Mouse (Mus musculus) left cerebral cortex, adult 11 months (tissue): ENCODE measurements around the gene Cfdp1.

Experiments used
- DNase-seq: peaks from one replicate; pipeline ENCODE4 v3.0.0; 2022; ENCODE audit warnings: low spot score

Cfdp1 gene

DNA sequence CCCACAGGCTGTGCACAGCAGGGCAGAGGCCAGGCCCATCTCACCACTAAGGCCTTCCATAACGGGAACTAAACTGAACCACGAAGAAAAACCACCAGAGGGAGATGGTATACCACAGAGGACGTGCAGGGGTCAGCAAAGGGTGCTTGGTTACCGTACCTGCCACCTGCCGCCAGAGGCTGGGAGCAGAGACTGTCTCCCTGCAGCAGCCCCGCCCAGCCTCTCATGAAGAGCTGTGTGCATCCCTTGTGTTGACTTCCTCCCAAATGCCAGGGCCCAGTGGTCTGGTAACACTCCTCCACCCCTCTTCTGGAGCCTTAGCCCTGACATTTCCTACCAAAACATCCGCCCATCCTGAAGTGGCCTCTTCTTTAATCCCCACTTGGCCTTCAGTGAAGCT, 114.5 kb downstream of the Cfdp1 start:
- DNase-seq: no peak

DNA sequence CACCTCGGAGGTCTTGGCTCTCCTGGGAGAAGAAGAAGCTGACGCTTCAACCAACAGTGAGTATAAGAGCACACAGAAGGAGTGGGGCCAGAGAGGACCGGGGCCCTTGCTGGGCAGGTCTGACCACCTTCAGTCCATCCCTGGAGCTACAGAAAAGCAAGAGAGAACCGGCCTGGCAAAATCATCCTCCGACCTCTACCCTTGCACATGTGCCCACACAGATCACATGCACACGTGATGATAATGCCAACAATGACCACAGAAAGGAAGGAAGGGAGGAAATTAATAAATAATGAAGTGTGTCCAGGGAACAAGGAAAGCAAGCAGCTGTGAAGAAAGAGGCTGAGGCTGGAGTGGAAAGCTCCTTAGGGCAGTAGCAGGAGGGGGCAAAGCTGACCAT, 115.2 kb downstream of the Cfdp1 start:
- DNase-seq: no peak

DNA sequence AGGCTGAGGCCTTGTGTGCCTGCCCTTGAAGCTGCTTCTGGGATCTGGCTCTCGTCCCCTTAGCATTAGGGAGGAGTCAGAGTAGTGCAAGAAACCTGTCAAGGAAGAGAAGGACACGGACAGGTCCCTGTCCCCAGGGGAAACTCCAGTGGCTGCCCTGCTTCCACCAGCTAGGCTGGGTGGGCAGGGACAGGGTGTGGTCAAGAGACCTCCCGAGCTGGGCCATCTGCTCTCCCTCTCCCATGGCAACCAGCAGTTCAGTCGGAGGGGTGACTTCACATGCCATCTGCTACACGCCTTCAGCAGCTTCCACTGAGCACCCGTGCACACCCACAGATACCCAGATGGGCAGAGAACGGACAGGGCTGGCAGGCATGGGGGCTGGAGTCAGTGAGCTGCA, 117.8 kb downstream of the Cfdp1 start:
- DNase-seq: no peak

DNA sequence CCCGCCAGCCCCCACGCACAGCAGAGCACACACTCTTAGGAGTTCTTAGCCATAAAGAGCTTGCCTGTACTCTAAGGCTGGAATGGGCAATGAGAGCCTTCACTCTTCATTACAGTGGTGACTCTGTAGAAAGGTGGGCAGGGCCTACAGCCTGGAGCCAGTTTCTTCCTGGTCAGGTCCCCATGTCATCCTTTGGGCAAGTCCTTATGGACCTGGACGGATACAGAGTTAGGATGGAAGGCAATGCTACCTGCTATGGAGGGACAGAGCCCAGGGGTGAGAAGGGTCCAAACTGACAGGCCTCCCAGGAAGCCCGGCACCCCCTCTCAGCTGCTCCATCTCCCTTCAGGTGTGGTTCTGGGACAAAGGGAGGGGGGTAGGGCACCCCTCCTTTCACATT, 118.3 kb downstream of the Cfdp1 start:
- no peak for DNase-seq

DNA sequence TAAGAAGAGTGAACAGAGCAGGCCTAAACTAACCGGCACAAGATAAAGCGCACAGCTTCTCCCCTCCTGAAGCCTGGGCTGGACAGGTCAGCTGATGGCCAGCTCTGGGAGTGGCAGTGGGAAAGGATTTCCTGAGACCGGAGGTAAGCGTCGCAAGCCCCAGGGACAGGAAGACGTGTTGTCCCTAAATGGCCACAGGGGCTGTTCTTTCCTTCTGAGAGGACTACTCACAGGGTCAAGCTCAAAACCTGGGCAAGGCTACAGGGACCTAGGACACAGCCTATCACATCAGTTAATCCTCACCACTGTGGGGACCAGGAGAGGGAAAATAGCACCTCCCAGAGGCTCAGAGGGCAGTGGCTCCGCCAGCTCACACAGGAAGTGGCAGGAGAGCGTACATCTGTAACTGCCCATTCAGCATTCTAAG, 118.7 kb downstream of the Cfdp1 start:
- DNase-seq: no peak

DNA sequence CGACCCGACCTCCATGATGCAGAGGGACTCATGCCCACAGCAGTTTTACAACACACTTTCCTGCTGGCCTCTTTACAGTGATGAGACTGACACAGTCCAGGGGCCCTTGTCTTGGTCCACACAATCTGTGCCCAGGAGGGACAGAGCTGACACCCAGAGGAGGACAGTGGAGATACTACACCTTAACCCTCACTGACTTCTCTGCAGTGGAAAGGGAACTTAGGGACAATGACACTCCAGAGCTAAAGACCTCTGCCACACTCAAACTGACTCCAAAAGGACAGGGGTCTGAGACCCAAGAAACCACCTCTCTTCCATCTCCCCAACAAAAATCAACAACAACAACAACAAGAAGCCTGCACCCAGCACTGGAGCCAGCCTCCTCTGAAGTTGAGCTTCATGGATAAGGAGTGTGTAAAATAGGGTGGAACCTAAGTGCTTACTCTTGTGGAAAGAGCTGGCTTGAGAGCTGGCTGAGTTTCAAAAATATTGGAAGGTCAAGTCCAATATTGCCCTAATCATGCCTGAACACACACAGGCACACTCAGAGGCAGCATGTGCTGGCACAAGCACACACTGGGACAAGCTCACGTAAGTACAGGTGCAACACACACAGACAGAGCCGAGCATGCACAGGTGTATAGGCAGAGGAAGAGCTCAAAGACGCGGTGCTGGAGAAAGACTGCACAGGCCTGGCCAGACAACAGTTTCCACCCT, 119.7 kb downstream of the Cfdp1 start:
- DNase-seq: no peak

DNA sequence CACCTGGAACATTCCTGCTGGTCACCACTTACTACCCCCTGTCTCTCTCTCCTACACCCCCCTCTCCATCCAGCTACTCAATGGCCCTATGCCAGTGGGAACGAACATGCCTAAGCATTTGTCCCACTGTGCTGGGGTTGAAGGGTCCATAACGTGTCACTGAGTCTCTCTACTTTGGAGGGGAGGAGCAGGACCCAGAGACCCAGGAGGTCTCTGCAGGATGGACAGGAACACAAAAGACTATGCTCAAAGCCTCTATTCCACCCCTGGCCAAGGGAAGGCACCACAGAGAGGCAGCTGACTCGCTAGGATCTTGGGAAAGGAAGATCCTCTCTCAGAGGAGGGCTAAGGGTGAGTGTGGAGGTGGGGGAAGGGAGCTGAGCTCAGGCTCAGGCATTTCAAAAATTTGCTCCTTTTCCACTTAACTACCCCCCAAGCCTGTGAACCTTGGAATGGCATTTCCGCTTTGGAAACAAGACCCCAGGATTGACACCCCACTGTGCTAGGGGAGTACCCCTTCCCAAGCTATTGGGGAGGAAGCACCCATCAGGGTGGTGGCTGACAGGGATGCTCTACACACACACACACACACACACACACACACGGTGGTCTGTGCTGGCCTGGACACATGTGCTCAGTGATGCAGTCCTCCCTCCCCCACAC, 120.4 kb downstream of the Cfdp1 start:
- DNase-seq: no peak

DNA sequence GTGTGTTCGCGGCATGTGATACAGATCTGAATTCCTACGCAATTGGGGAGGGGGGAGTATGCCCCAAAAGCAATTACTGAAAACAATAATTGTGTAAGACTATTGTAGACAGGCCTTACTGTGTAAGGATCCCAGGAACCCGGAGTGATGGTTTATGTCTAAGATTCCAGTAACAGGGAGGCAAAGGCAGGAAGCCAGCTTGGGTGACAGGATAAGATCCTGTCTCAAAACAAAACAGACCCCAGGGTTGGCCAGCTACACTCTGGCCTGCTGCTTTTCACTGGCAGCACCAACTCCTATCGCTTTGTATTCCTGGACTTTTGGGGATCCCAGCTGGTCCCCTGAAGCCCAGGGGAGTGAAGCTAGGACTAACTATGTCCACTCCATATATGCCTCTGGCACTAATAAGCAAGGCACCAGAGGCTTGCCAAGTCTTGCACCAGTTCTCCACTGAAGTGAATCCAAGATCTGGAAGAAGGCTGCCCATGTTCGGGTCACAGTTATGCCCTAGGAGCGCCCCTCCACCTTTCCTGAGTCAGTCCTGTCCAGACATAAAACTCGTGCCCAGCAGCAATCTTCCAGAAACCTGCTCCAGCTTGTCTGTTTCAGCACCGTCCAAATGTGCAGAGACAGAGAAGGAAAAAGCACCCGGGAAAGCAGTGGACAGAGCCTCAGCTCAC, 121.5 kb downstream of the Cfdp1 start:
- DNase-seq: no peak

DNA sequence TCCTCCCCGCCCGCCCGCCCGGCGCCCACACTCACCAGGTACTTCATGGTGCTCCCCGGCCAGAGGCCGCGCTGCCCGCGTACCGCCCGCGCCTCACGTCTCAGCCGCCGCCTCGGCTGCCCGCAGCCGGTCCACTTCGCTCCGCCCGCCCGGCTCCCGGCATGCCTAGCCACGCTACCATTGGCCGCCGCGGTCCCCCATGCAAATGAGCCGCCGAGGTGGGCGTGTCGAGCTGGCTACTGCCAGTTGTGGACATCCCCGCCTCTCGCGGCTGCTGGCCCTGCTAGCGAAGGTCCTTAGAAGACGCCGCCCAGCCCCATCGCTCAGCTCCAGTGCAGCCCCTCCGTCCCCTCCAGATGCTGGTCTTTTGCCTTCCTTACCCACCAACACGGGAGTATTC, 122.1 kb downstream of the Cfdp1 start:
- peak; percentile 88 for DNase-seq

DNA sequence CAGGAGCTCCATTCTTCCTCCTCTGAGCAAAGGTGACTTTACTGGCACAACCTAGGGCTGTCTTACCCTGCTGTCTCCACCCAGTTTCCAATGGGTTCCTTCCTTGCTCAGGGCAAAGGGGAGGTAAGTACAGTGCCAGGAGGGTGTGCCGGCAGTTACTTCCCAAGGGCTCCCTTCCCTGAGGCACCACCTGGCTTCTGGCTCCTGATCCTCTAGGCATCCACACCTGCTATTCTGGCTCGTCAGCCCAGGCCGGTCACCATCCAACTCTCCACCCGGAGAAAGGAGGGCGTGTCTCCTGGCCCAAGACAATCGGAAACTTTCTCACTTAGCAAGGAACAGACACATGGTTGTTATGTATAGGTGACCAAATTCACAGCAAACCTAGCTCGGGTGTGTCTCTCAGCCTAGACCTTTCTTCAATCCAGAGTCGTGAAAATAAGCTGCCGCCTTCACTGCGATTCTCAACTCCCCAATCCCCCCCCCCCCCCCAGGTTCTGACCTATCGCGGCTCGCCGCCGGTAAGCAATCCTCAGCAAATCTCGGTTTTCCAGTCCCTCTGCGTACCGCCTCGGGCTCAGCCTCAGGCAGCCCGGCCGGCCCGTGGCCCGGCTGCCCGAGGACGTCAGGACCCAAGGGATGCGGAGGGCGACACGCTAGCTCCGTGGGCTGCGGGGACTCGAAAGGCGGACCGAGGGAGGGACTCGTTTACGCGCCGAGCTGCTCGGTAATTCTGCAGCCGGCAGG, 122.7 kb downstream of the Cfdp1 start:
- no peak for DNase-seq

DNA sequence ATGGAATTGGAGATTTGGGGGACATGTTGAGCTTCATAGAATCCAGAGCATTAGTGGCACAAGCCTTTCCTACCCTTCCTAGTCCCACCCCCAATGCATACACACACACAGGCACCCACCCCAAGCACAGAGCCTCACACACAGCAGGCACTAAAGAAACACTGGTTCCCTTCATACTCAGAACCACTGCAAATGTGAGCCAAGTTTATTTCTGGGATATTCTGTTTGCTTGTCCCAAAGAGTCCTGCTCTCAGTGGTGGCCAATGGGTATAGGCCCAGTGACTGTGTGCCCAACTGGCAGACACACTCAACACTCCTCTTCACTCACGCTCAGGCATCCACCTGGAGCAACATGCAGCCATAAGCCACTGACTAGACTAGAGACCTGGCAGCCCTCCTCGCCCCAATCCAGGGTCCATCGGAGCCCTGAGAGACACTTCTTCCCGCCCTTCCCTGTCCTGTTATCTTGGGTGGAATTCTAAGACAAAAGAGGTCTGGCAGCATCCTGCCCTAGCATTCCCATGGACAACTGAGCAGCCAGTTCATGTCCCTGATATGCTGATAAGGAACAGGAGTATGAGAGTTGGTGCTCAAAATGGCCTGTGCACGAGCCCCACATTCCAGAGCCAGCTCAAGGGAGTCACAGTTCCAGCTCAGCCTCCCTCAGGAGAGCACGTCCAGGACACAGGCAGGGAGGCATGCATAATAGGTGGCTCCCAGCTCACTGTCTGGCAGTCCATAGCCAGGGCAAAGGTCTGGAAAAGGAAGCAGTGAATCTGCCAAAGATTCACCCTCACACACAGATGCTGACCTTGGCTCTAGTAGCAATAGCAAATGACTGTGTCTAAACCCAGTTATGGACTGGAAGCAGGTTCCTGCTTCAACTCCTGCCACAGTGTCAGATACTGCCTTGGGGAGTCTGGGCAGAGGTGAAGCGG, 124.6 kb downstream of the Cfdp1 start:
- no peak for DNase-seq

DNA sequence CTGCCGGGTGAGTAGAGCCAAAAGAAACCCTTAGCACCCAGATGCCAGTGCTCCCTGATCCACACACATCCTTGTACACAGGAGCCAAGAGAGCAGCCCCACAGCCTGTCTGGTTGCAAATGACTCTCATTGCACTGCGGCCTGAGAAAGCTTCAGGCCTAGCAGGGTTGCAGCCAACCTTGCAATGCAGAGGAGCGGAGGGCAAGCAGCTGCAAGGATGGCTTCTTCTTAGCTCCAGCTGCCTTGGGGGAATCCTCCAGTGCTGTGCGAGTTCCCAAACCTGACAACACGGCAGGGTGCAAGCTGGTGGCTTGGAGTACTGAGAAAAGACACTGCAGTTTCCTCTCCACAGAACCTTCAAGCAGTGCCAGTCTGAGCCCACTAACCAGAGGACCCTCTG, 125.6 kb downstream of the Cfdp1 start:
- DNase-seq: no peak

DNA sequence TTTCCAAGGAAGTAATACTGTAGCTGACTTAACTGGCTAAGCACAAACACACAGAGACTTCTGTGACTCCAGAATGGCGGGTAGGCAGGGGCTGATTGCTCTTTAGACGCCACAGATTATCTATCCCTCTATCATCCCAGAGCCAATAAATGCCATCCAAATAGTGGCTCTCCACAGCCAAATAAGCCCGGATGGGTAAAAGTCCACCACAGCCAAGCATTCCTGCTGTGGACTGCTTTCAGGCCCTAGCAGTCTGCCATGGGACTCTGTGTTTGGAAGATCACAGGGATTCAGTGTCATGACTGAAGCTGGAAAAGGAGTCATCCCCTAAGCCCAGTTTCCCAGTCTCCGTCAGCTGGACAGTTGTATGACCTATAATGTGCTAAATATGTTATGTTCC, 126.5 kb downstream of the Cfdp1 start:
- no peak for DNase-seq

DNA sequence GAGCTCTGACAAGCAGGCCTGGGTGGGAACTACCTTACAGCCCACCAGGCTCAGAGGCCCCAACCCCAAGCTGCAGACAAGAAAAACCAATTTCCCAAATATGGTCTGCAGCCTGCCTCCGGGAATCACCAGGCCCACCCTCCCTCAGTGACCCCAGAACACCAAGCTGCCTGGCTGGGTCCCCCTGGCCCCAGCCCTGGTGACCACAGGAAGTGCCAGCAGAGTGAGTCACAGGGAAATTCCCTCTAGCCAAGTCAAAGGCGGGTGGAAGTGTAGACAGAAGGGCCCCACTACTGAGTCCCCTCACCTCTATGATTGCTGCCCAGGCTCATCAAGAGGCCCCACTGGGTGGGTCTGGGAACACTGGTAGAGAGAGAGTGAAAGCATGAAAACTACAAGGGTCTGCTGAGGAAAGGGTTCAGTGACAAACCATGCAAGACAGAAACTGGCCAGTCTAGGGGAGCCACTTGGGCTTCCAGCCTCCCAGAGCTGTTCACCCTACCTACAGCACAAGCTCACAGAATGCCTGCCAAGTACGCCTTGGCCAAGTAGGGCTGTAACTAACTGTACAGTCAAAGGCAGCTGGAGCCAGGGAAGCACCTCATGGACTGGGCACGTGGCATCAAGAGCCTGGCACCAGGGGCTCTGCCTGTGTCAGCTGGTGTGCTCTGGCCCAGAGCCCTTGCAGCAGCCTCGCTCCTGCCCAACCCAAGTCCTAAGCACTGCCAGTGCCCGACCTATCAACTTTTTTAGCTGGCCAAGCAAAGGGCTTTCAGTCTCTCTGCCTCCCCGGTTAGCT, 127.8 kb downstream of the Cfdp1 start:
- peak; percentile 81 for DNase-seq

DNA sequence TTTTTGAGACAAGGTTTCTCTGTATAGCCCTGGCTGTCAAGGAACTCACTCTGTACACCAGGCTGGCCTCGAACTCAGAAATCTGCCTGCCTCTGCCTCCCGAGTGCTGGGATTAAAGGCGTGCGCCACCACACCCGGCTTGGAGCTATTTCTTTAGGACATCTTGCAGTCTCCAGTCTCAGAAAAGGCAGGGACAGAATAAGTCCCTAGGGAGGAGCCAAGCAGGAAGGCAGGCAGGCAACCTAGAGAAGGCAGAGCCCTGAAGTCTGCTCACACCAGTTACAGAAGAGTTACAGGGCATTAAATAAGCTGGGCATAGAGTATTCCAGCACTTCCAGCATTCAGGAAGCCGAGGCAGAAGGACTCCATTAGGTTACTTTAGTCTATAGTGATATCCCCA, 128.8 kb downstream of the Cfdp1 start:
- DNase-seq: no peak

DNA sequence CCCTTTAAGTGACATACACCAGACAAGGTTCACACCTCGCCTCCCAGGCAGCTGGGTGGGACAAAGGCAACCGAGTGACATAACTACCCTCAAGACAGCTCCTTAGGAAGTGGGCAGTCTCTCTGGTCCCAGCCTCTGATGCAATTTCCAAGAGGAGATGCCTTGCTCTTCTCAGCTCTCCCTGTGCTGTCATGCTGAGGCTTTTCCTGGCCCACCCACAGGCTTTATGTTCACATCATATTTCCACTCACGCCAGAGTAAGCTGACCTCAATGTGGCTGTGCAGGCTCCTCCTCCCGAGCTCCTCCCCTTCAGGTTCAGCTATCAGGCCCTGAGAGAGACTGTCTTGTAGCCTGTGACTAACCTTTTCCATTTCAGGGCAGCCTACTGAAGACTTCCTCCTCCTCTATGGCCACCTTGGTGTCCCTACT, 134.0 kb downstream of the Cfdp1 start:
- DNase-seq: no peak

DNA sequence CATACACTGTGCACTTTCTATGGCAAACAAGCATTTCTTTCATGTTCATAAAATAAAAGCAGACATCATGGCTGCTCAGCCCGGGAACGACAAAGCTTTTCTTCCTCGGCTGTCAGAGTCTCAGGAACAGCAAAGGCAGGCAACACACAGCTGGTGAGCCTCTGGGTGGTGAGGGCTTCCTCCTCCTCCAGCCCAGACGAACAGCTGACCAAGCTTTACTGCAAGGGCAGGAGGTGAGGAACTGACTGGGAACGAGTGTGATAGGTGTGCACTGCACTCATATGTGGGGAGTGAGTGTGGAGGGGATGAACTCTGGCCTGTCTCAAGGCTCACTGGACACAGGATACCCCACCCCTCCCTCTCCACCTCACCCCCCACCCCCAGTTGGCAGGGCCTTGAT, 135.2 kb downstream of the Cfdp1 start:
- DNase-seq: no peak
